Mouse (Mus musculus) left cerebral cortex, adult 18-20 months (tissue): ENCODE results near the gene Tob2. TPM values are rescaled to one million over a fixed set of nuclear protein-coding genes. Genes with fewer than 3 reads are reported as not detected.

Experiments
- total RNA-seq, 2 experiments: library from RNA; stranded (reverse); gene quantifications; 2 replicates each; pipeline ENCODE4 v1.2.3; 2021

The Tob2 gene
- total RNA-seq, 2 experiments from 2014 or later: 33.6 to 36.7 TPM

Other genes with a start within 250 kb of the Tob2 start
- gene L3mbtl2, start 194.9 kb downstream of the Tob2 start, total RNA-seq: 10 to 100 TPM; 35.5 to 37.9 TPM
- 10 to 100 TPM; 11.5 to 12.3 TPM for gene Chadl, start 161.5 kb downstream of the Tob2 start, total RNA-seq
- gene Zc3h7b, start 113.7 kb downstream of the Tob2 start, total RNA-seq: 100 to 1,000 TPM; 163 to 181 TPM
- gene Rangap1, start 113.3 kb downstream of the Tob2 start, total RNA-seq: 100 to 1,000 TPM; 224 to 240 TPM
- 100 to 1,000 TPM; 226 to 245 TPM for gene Tef, start 56.4 kb downstream of the Tob2 start, total RNA-seq
- 10 to 100 TPM; 32.5 to 35.0 TPM for gene Phf5a, start 13.1 kb upstream of the Tob2 start, total RNA-seq
- 100 to 1,000 TPM; 414 to 429 TPM for gene Aco2, start 13.5 kb upstream of the Tob2 start, total RNA-seq
- gene Polr3h, start 67.4 kb upstream of the Tob2 start, total RNA-seq: 10 to 100 TPM; 50.9 to 52.1 TPM
- gene Csdc2, start 78.0 kb upstream of the Tob2 start, total RNA-seq: 10 to 100 TPM; 80.7 to 90.7 TPM
- gene Pmm1, start 102.1 kb upstream of the Tob2 start, total RNA-seq: 100 to 1,000 TPM; 201 TPM
- gene 1700029P11Rik, start 121.7 kb upstream of the Tob2 start, total RNA-seq: not detected
- 10 to 100 TPM; 19.9 to 22.2 TPM for gene Xrcc6, start 129.0 kb upstream of the Tob2 start, total RNA-seq
- gene Desi1, start 175.1 kb upstream of the Tob2 start, total RNA-seq: 10 to 100 TPM; 83.4 to 85.2 TPM
- 100 to 1,000 TPM; 117 to 125 TPM for gene Snu13, start 188.8 kb upstream of the Tob2 start, total RNA-seq
- not detected for gene 4930407I10Rik, start 200.4 kb upstream of the Tob2 start, total RNA-seq
- 1 to 10 TPM; 3.7 to 4.0 TPM for gene Mei1, start 211.2 kb upstream of the Tob2 start, total RNA-seq